Mouse (Mus musculus) MEL (cell line): Measurements from ENCODE around the gene Susd5. TPM values are rescaled to one million over a fixed set of nuclear protein-coding genes. Genes with fewer than 3 reads are reported as not detected.

ENCODE experiments used
- DNase-seq: peaks from one replicate; pipeline ENCODE4 v3.0.0; 2011; ENCODE audit warnings: low read depth, low spot score
- H3K27ac ChIP-seq: 2 replicates; pipeline ENCODE4 v1.5.1; 2012; ENCODE audit warnings: low read depth, mild to moderate bottlenecking, control low read depth, low read length, moderate library complexity; ENCODE audit not compliant: control insufficient read depth
- H3K27me3 ChIP-seq, 2 experiments: fragments of 150-350 bp in 1 of 2; sonication (generic) in 1 of 2; 2 replicates each; pipeline ENCODE4 v1.6.1; 2012; ENCODE audit warnings: low read length in 2 of 2, mild to moderate bottlenecking in 2 of 2, improper control_type of control experiment in 1 of 2, moderate library complexity in 1 of 2; ENCODE audit not compliant: insufficient read depth in 2 of 2, control insufficient read depth in 1 of 2
- H3K36me3 ChIP-seq, 2 experiments: 2 replicates each; pipeline ENCODE4 v1.6.1; 2012 to 2014; ENCODE audit warnings: low read length in 2 of 2, improper control_type of control experiment in 1 of 2, inconsistent platforms in 1 of 2, mild to moderate bottlenecking in 1 of 2; ENCODE audit not compliant: insufficient read depth in 2 of 2, control insufficient read depth in 1 of 2
- H3K4me1 ChIP-seq, 2 experiments: fragments of 150-350 bp in 1 of 2; sonication (generic) in 1 of 2; 2 replicates each; pipeline ENCODE4 v1.6.1; 2012; ENCODE audit warnings: low read length in 2 of 2, improper control_type of control experiment in 1 of 2, mild to moderate bottlenecking in 1 of 2; ENCODE audit not compliant: insufficient read depth in 2 of 2, control insufficient read depth in 1 of 2
- H3K4me3 ChIP-seq, 2 experiments: fragments of 150-350 bp in 1 of 2; sonication (generic) in 1 of 2; 2 replicates each; pipeline ENCODE4 v1.5.1; 2012; ENCODE audit warnings: low read depth in 2 of 2, low read length in 2 of 2, mild to moderate bottlenecking in 2 of 2, moderate library complexity in 2 of 2, control low read depth in 1 of 2, improper control_type of control experiment in 1 of 2; ENCODE audit not compliant: control insufficient read depth in 1 of 2, insufficient read depth in 1 of 2
- H3K79me2 ChIP-seq: 2 replicates; pipeline ENCODE4 v1.6.1; 2012; ENCODE audit warnings: mild to moderate bottlenecking, low read length, moderate library complexity; ENCODE audit not compliant: control insufficient read depth, poor library complexity, insufficient read depth
- H3K9ac ChIP-seq: 2 replicates; pipeline ENCODE4 v1.6.1; 2012; ENCODE audit warnings: low read depth, mild to moderate bottlenecking, control low read depth, low read length, moderate library complexity; ENCODE audit not compliant: control insufficient read depth, poor library complexity, severe bottlenecking
- H3K9me3 ChIP-seq: fragments of 150-350 bp; sonication (generic); replicated peaks from 2 replicates; pipeline ENCODE4 v1.6.1; 2012; ENCODE audit warnings: mild to moderate bottlenecking, low read length, improper control_type of control experiment, moderate library complexity; ENCODE audit not compliant: insufficient read depth
- BHLHE40 ChIP-seq: IDR thresholded peaks from 2 replicates; pipeline ENCODE4 v1.6.1; 2012; ENCODE audit warnings: low read depth, mild to moderate bottlenecking, inconsistent platforms, low read length, improper control_type of control experiment, borderline replicate concordance
- ELF1 ChIP-seq: IDR thresholded peaks from 2 replicates; pipeline ENCODE4 v1.6.1; 2014; ENCODE audit warnings: low read depth, mild to moderate bottlenecking, inconsistent platforms, low read length, improper control_type of control experiment, moderate library complexity
- EP300 ChIP-seq, 2 experiments: IDR thresholded peaks; 2 replicates each; pipeline ENCODE4 v1.6.1; 2011; ENCODE audit warnings: improper control_type of control experiment in 2 of 2, low read length in 2 of 2, low read depth in 1 of 2, mild to moderate bottlenecking in 1 of 2
- ETS1 ChIP-seq: IDR thresholded peaks from 2 replicates; pipeline ENCODE4 v1.6.1; 2012; ENCODE audit warnings: low read depth, mild to moderate bottlenecking, inconsistent platforms, low read length, improper control_type of control experiment, moderate library complexity
- GABPA ChIP-seq: IDR thresholded peaks from 2 replicates; pipeline ENCODE4 v1.6.1; 2012; ENCODE audit warnings: low read depth, mild to moderate bottlenecking, inconsistent platforms, low read length, improper control_type of control experiment, moderate library complexity
- MAFK ChIP-seq: IDR thresholded peaks from 2 replicates; pipeline ENCODE4 v1.6.1; 2011; ENCODE audit warnings: low read depth, mild to moderate bottlenecking, low read length, improper control_type of control experiment, borderline replicate concordance
- MAX ChIP-seq: IDR thresholded peaks from 2 replicates; pipeline ENCODE4 v1.6.1; 2011; ENCODE audit warnings: low read length, improper control_type of control experiment
- MAZ ChIP-seq: IDR thresholded peaks from 2 replicates; pipeline ENCODE4 v1.6.1; 2012; ENCODE audit warnings: low read depth, mild to moderate bottlenecking, inconsistent platforms, low read length, improper control_type of control experiment
- MXI1 ChIP-seq: IDR thresholded peaks from 2 replicates; pipeline ENCODE4 v1.6.1; 2011; ENCODE audit warnings: mild to moderate bottlenecking, low read depth, low read length, improper control_type of control experiment
- MYC ChIP-seq: IDR thresholded peaks from 2 replicates; pipeline ENCODE4 v1.6.1; 2011; ENCODE audit warnings: low read depth, mild to moderate bottlenecking, low read length, improper control_type of control experiment, moderate library complexity
- NELFE ChIP-seq: IDR thresholded peaks from 2 replicates; pipeline ENCODE4 v1.6.1; 2011; ENCODE audit warnings: low read depth, low read length, improper control_type of control experiment
- POLR2A ChIP-seq, 2 experiments: IDR thresholded peaks; 2 replicates each; pipeline ENCODE4 v1.6.1; 2011 to 2012; ENCODE audit warnings: low read length in 2 of 2, mild to moderate bottlenecking in 2 of 2, control low read depth in 1 of 2, improper control_type of control experiment in 1 of 2, low read depth in 1 of 2, moderate library complexity in 1 of 2; ENCODE audit not compliant: control insufficient read depth in 1 of 2, insufficient read depth in 1 of 2, poor library complexity in 1 of 2
- POLR2AphosphoS2 ChIP-seq: IDR thresholded peaks from 2 replicates; pipeline ENCODE4 v1.6.1; 2011; ENCODE audit warnings: low read length, improper control_type of control experiment
- RAD21 ChIP-seq: IDR thresholded peaks from 2 replicates; pipeline ENCODE4 v1.6.1; 2011; ENCODE audit warnings: mild to moderate bottlenecking, low read depth, low read length, improper control_type of control experiment
- RCOR1 ChIP-seq: IDR thresholded peaks from 2 replicates; pipeline ENCODE4 v1.6.1; 2012; ENCODE audit warnings: low read depth, mild to moderate bottlenecking, inconsistent platforms, low read length, improper control_type of control experiment
- SMC3 ChIP-seq: IDR thresholded peaks from 2 replicates; pipeline ENCODE4 v1.6.1; 2011; ENCODE audit warnings: low read depth, low read length, improper control_type of control experiment
- TAL1 ChIP-seq: IDR thresholded peaks from 2 replicates; pipeline ENCODE4 v1.6.1; 2012; ENCODE audit warnings: mild to moderate bottlenecking, inconsistent platforms, low read length, moderate library complexity, mixed read lengths
- TCF12 ChIP-seq: IDR thresholded peaks from 2 replicates; pipeline ENCODE4 v1.6.1; 2014; ENCODE audit warnings: low read depth, mild to moderate bottlenecking, inconsistent platforms, low read length, improper control_type of control experiment, moderate library complexity
- UBTF ChIP-seq: IDR thresholded peaks from 2 replicates; pipeline ENCODE4 v1.6.1; 2012; ENCODE audit warnings: low read depth, mild to moderate bottlenecking, inconsistent platforms, low read length, improper control_type of control experiment, moderate library complexity, borderline replicate concordance; ENCODE audit not compliant: insufficient read depth
- USF2 ChIP-seq, 2 experiments: IDR thresholded peaks; 2 replicates each; pipeline ENCODE4 v1.6.1; 2011 to 2012; ENCODE audit warnings: improper control_type of control experiment in 2 of 2, low read length in 2 of 2, borderline replicate concordance in 1 of 2, inconsistent platforms in 1 of 2, low read depth in 1 of 2, mild to moderate bottlenecking in 1 of 2; ENCODE audit not compliant: insufficient read depth in 1 of 2
- ZC3H11A ChIP-seq: IDR thresholded peaks from 2 replicates; pipeline ENCODE4 v1.6.1; 2012; ENCODE audit warnings: low read depth, mild to moderate bottlenecking, inconsistent platforms, low read length, improper control_type of control experiment
- ZMIZ1 ChIP-seq: IDR thresholded peaks from 2 replicates; pipeline ENCODE4 v1.6.1; 2012; ENCODE audit warnings: low read depth, mild to moderate bottlenecking, inconsistent platforms, low read length, improper control_type of control experiment, moderate library complexity
- polyA plus RNA-seq, 2 experiments: library from polyadenylated mRNA; stranded (reverse) in 1 of 2; unstranded in 1 of 2; fragments of >175 nt in 1 of 2; fragments of >200 nt in 1 of 2; gene quantifications; 2 replicates each; pipeline versions ENCODE4 v1.2.1 to v1.2.4; 2012; ENCODE audit warnings: low replicate concordance in 2 of 2, low read depth in 1 of 2; ENCODE audit not compliant: insufficient read length in 2 of 2, insufficient read depth in 1 of 2, missing spikeins in 1 of 2
- total RNA-seq: library from RNA; depleted of rRNA; stranded (reverse); fragments of 300-350 nt; gene quantifications from 2 replicates; pipeline ENCODE4 v1.2.3, GENCODE M21; 2012

Susd5 gene
- total and polyA plus RNA-seq, 3 experiments: not detected

DNA sequence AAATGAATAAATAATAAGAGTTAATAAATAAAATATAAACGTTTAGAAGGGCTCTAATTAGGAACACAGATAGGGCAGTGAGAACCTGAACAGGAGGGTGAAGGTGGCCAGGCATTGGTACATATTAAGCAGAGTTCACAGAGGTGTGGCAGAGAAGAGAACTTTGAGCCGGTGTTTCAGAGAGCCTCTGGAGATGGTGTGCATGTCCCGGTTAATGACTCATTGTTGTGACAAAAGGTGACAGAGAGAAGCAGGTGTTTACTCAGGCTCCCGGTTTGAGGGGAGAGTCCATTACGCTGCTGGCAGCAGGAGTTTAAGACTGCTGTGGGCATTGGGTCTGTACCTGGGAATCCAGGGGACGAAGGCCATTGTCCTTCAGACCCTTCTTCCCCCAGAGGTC is 12.4 kb downstream of the Susd5 start:
- no peak for DNase-seq
- Histone ChIP-seq H3K27ac (no peak overlapping the region), H3K4me1 (no peaks in the 10 kb centered on the region), H3K27me3 (no peaks in the 10 kb centered on the region; a peak in 1 of 4 replicates), H3K9ac (no peak overlapping the region), H3K4me3 (no peak overlapping the region), H3K9me3 (no peaks in the 10 kb centered on the region), H3K36me3 (no peaks in the 10 kb centered on the region), H3K79me2 (no peaks in the 10 kb centered on the region)
- TF ChIP-seq GABPA (no peak), ETS1 (no peak), ZC3H11A (no peak), MXI1 (no peak), ELF1 (no peak), POLR2A (IDR thresholded peaks at IDR 0.05; ENCODE audit: control insufficient read depth in 1 of 2, insufficient read depth in 1 of 2, low read depth in 1 of 2, low read length in 2 of 2, poor library complexity in 1 of 2) (no peak), RCOR1 (no peak), RAD21 (no peak), POLR2AphosphoS2 (no peak), MAZ (no peak), MAFK (no peak), TCF12 (no peak), MAX (no peak), UBTF (no peak), MYC (no peak), USF2 (IDR thresholded peaks at IDR 0.05; ENCODE audit: borderline replicate concordance in 1 of 2, insufficient read depth in 1 of 2, low read depth in 1 of 2, low read length in 2 of 2) (no peak), ZMIZ1 (no peak), EP300 (IDR thresholded peaks at IDR 0.05; ENCODE audit: low read depth in 1 of 2, low read length in 2 of 2) (no peak), SMC3 (no peak)

DNA sequence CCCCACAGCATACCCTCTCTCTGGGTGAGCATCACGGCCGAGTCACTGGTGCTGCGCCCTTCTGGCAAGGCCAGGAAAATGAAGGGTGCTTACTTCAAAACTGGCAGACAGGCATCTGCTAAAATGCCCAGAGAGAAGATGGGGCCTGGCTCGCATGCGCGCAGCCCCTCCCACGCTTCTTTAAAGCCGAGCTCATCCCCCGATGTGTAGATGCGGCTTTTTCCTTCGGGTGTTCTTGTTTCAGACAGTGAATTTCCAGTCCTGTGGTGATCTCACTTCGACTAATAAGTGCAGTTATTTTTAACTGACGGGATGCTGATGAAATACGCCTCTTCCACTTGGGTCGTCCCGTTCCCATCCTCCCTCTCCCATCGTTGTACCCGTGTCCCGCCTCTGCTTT is 16.7 kb downstream of the Susd5 start:
- no peaks in the 10 kb centered on the region for H3K36me3 ChIP-seq
- no peak overlapping the region for H3K9ac ChIP-seq
- TF ChIP-seq BHLHE40: no peak
- no peak for TF ChIP-seq GABPA
- no peak for TF ChIP-seq NELFE
- TF ChIP-seq MAX: no peak
- TF ChIP-seq TAL1: no peak
- no peak for TF ChIP-seq SMC3
- no peak for TF ChIP-seq POLR2AphosphoS2
- TF ChIP-seq POLR2A (IDR thresholded peaks at IDR 0.05; ENCODE audit: control insufficient read depth in 1 of 2, insufficient read depth in 1 of 2, low read depth in 1 of 2, low read length in 2 of 2, poor library complexity in 1 of 2): no peak
- no peak for TF ChIP-seq ZC3H11A
- TF ChIP-seq MXI1: no peak
- TF ChIP-seq RAD21: no peak
- TF ChIP-seq EP300 (IDR thresholded peaks at IDR 0.05; ENCODE audit: low read depth in 1 of 2, low read length in 2 of 2): no peak
- no peak for DNase-seq
- no peaks in the 10 kb centered on the region for H3K9me3 ChIP-seq
- no peaks in the 10 kb centered on the region for H3K79me2 ChIP-seq
- H3K27ac ChIP-seq: no peak overlapping the region
- no peaks in the 10 kb centered on the region; a peak in 1 of 4 replicates for H3K27me3 ChIP-seq
- no peaks in the 10 kb centered on the region for H3K4me1 ChIP-seq
- H3K4me3 ChIP-seq: no peak overlapping the region
